Mouse (Mus musculus) urinary bladder, postnatal 10 days (tissue): ENCODE results near the gene Zswim4.

ENCODE experiments used
- DNase-seq: peaks from one replicate; pipeline ENCODE4 v3.0.0; 2022; ENCODE audit warnings: low spot score

The Zswim4 gene

GRCm38 (mm10) chr8:84223322-84224029 is 13.4 kb downstream of the Zswim4 start:
- no peak for DNase-seq

- DNase-seq = no peak
These were observed 14.2 kb downstream of the Zswim4 start for GRCm38 (mm10) chr8:84222566-84223165.

- no peak for DNase-seq
These were observed 16.8 kb downstream of the Zswim4 start for GRCm38 (mm10) chr8:84220105-84220504.

- DNase-seq = no peak
These were observed 18.7 kb downstream of the Zswim4 start for GRCm38 (mm10) chr8:84218143-84218542.

- DNase-seq = no peak
These were observed 19.6 kb downstream of the Zswim4 start for GRCm38 (mm10) chr8:84217206-84217605.

- DNase-seq = no peak
These were observed 23.6 kb downstream of the Zswim4 start for GRCm38 (mm10) chr8:84213277-84213676.

- DNase-seq = no peak
These were observed 24.8 kb downstream of the Zswim4 start for GRCm38 (mm10) chr8:84211881-84212563.

GRCm38 (mm10) chr8:84211202-84211601 is 25.7 kb downstream of the Zswim4 start:
- DNase-seq = no peak

- DNase-seq = no peak
These were observed 26.6 kb downstream of the Zswim4 start for GRCm38 (mm10) chr8:84210167-84210791.

- no peak for DNase-seq
These were observed 28.2 kb downstream of the Zswim4 start for GRCm38 (mm10) chr8:84208381-84209380.

- DNase-seq = no peak
These were observed 29.0 kb downstream of the Zswim4 start for GRCm38 (mm10) chr8:84207811-84208210.

- no peak for DNase-seq
These were observed 30.2 kb downstream of the Zswim4 start for GRCm38 (mm10) chr8:84206666-84207065.

- DNase-seq = no peak
These were observed 31.8 kb downstream of the Zswim4 start for GRCm38 (mm10) chr8:84205073-84205472.

- no peak for DNase-seq
These were observed 32.7 kb downstream of the Zswim4 start for GRCm38 (mm10) chr8:84203975-84204772.

GRCm38 (mm10) chr8:84202938-84203917 is 33.6 kb downstream of the Zswim4 start:
- no peak for DNase-seq

- DNase-seq = no peak
These were observed 34.4 kb downstream of the Zswim4 start for GRCm38 (mm10) chr8:84202466-84202865.

GRCm38 (mm10) chr8:84201545-84202245 is 35.2 kb downstream of the Zswim4 start:
- DNase-seq = no peak

- DNase-seq = no peak
These were observed 36.0 kb downstream of the Zswim4 start for GRCm38 (mm10) chr8:84200652-84201544.
